Mouse (Mus musculus): ENCODE measurements around the gene Lactbl1. TPM values are rescaled to one million over a fixed set of nuclear protein-coding genes. Genes with fewer than 3 reads are reported as not detected.

Gene Lactbl1
- polyA plus RNA-seq (2015; fragmentation: Nextera tagmentation; extraction: Ambion mirVana): 0.10 TPM in 1 of 2 replicates, not detected in the other

GRCm38 (mm10) chr4:136622388-136622787 is at the start of gene Lactbl1:
TSS of gene Lactbl1 (plus strand) at chr4:136622621.

GRCm38 (mm10) chr4:136602568-136602967 is 19.9 kb upstream of the Lactbl1 start, which contains the start of gene Kdm1a:
TSS of gene Kdm1a (minus strand) at chr4:136602723.

GRCm38 (mm10) chr4:136610387-136610856 is 12.0 kb upstream of the Lactbl1 start, which contains the start of gene Tex46:
TSS of gene Tex46 (plus strand) at chr4:136610437.

Small RNA genes lying within 50 kb of the gene (microRNA-seq; reads per million reads assigned to microRNA genes)
- gene Gm22180: not detected

Other genes starting within 250 kb of the Lactbl1 start
- gene Htr1d, start 199.1 kb upstream of the Lactbl1 start, polyA plus RNA-seq (2015; fragmentation: Nextera tagmentation; extraction: Ambion mirVana): 4.9 and 7.0 TPM in 2 replicates
- gene 6030445D17Rik, start 160.4 kb upstream of the Lactbl1 start, polyA plus RNA-seq (2015; fragmentation: Nextera tagmentation; extraction: Ambion mirVana): 0.56 and 0.80 TPM in 2 replicates
- 65.7 and 72.2 TPM in 2 replicates for gene Luzp1, start 152.9 kb upstream of the Lactbl1 start, polyA plus RNA-seq (2015; fragmentation: Nextera tagmentation; extraction: Ambion mirVana)
- gene Kdm1a, start 19.9 kb upstream of the Lactbl1 start, polyA plus RNA-seq (2015; fragmentation: Nextera tagmentation; extraction: Ambion mirVana): 37.4 and 42.5 TPM in 2 replicates
- gene Tex46, start 12.2 kb upstream of the Lactbl1 start, polyA plus RNA-seq (2015; fragmentation: Nextera tagmentation; extraction: Ambion mirVana): not detected in 2 replicates
- gene Ephb2, start 213.4 kb downstream of the Lactbl1 start, polyA plus RNA-seq (2015; fragmentation: Nextera tagmentation; extraction: Ambion mirVana): 12.0 and 14.3 TPM in 2 replicates